Mouse (Mus musculus) hindbrain, embryonic 12.5 days (tissue): Measurements from ENCODE around the gene Nup85. TPM values are rescaled to one million over a fixed set of nuclear protein-coding genes. Genes with fewer than 3 reads are reported as not detected.
A peak's percentile ranks its signal among the peaks of the same experiment; 100 is the strongest.

ENCODE experiments used
- ATAC-seq: fragments of 200-750 bp; cut with Nextera tagmentation; 2 replicates; pipeline ENCODE4 v1.8.0; 2017; ENCODE audit warnings: moderate TSS enrichment; ENCODE audit not compliant: low FRiP score
- H3K27ac ChIP-seq: fragments of 300-500 bp; sonication (generic); 2 replicates; pipeline ENCODE4 v1.5.1; 2016; ENCODE audit warnings: mild to moderate bottlenecking
- H3K27me3 ChIP-seq: fragments of 300-500 bp; sonication (generic); 2 replicates; pipeline ENCODE4 v1.6.1; 2016; ENCODE audit warnings: mild to moderate bottlenecking
- H3K36me3 ChIP-seq: fragments of 300-500 bp; sonication (generic); 2 replicates; pipeline ENCODE4 v1.6.1; 2016; ENCODE audit warnings: mild to moderate bottlenecking
- H3K4me1 ChIP-seq: fragments of 300-500 bp; sonication (generic); 2 replicates; pipeline ENCODE4 v1.6.1; 2016
- H3K4me2 ChIP-seq: fragments of 300-500 bp; sonication (generic); replicated peaks from 2 replicates; pipeline ENCODE4 v1.6.1; 2016; ENCODE audit warnings: mild to moderate bottlenecking
- H3K4me3 ChIP-seq: fragments of 300-500 bp; sonication (generic); 2 replicates; pipeline ENCODE4 v1.5.1; 2016; ENCODE audit warnings: mild to moderate bottlenecking
- H3K9ac ChIP-seq: fragments of 300-500 bp; sonication (generic); 2 replicates; pipeline ENCODE4 v1.6.1; 2016; ENCODE audit warnings: mild to moderate bottlenecking, moderate library complexity
- H3K9me3 ChIP-seq: fragments of 300-500 bp; sonication (generic); replicated peaks from 2 replicates; pipeline ENCODE4 v1.6.1; 2016; ENCODE audit warnings: mild to moderate bottlenecking
- WGBS: fragments of 180-500 bp; shearing (Covaris S2); methylation state at CpG from one replicate; pipeline ENCODE4 v1.1.7; 2016; 5-methylcytosine and 5-hydroxymethylcytosine counted together
- polyA plus RNA-seq: library from polyadenylated mRNA; unstranded; fragments of >200 nt; fragmentation: Nextera tagmentation; extraction: Ambion mirVana; gene quantifications from 2 replicates; pipeline ENCODE4 v1.2.1, GENCODE M21; 2016

Gene Nup85
- polyA plus RNA-seq, 1 experiment from 2014 or later = 139 TPM

DNA sequence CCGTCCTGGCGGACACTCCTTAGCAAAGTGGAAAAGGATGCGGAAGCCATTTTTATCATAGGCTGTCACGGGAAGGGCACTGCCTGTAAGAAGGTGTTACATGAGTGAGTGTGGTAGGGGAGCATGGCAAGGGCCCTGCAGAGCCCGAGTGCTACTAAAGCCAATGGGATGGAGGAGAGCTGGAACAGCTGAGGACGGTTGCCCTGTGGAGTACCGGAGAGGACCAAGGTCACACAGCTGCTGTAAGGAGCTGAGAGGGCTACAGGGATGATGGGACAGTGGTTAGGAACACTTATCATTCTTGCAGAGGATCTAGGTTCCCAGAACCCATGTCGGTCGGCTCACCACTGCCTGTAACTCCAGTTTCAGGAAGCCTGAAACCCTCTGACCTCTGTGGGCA, 22.2 kb downstream of the Nup85 start:
- H3K27me3 ChIP-seq = no peaks in the 10 kb centered on the region
- H3K4me3 ChIP-seq = no peak overlapping the region
- H3K9ac ChIP-seq = no peak overlapping the region
- peaks cover 97% of the 10 kb centered on the region for H3K36me3 ChIP-seq
- no peaks in the 10 kb centered on the region for H3K9me3 ChIP-seq
- no peaks in the 10 kb centered on the region for H3K4me1 ChIP-seq
- no peak for ATAC-seq
- H3K27ac ChIP-seq = no peak overlapping the region
- 93% methylated on average over 9 of the region's 9 CpGs for WGBS
- no peak overlapping the region for H3K4me2 ChIP-seq

- no peaks in the 10 kb centered on the region for H3K4me1 ChIP-seq
- H3K36me3 ChIP-seq = peaks cover 96% of the 10 kb centered on the region
- H3K27me3 ChIP-seq = no peaks in the 10 kb centered on the region
- H3K27ac ChIP-seq = no peak overlapping the region
- H3K9me3 ChIP-seq = no peaks in the 10 kb centered on the region
- no peak overlapping the region for H3K4me3 ChIP-seq
- 86% methylated on average over 9 of the region's 9 CpGs for WGBS
- no peak overlapping the region for H3K9ac ChIP-seq
- no peak overlapping the region for H3K4me2 ChIP-seq
- ATAC-seq = no peak
Observed at GRCm38 (mm10) chr11:115587984-115588383, 23.8 kb downstream of the Nup85 start.

DNA sequence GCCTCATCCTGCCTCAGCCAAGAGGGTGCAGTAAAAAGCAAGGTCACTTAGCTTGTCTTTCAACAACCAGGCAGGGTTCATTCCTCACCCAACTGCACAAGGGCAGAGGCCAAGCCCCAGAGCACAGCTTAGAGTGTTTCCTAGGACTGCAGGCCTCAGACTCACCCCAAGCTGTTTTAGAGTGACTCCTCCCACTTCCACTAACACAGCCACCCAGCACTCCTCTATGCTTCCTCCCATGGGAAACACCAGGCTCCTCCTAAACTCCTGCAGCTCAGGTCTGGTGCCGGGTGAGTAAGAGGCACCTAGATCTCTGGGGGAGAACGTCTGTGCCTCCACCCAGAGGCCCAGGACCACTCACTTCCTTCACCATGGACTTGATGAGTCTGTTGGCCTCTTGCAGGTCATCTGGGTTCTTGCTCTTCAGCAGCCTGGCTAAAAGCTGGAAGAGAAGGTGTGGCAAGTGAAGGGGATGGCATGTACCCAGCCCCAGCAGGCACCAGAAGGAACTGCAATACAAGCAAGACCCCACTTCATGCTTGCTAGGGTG, 26.4 kb downstream of the Nup85 start:
- H3K9ac ChIP-seq = no peak overlapping the region
- H3K9me3 ChIP-seq = no peaks in the 10 kb centered on the region
- H3K4me2 ChIP-seq = no peak overlapping the region
- H3K36me3 ChIP-seq = peaks cover 91% of the 10 kb centered on the region
- WGBS = 85% methylated on average over 2 of the region's 2 CpGs
- H3K4me3 ChIP-seq = no peak overlapping the region
- H3K27ac ChIP-seq = no peak overlapping the region
- no peaks in the 10 kb centered on the region for H3K4me1 ChIP-seq
- no peaks in the 10 kb centered on the region for H3K27me3 ChIP-seq
- ATAC-seq = no peak

- H3K27ac ChIP-seq = no peak overlapping the region
- no peaks in the 10 kb centered on the region for H3K27me3 ChIP-seq
- 96% methylated on average over 3 of the region's 3 CpGs for WGBS
- no peaks in the 10 kb centered on the region for H3K4me1 ChIP-seq
- H3K9ac ChIP-seq = no peak overlapping the region
- H3K36me3 ChIP-seq = peaks cover 80% of the 10 kb centered on the region
- H3K9me3 ChIP-seq = no peaks in the 10 kb centered on the region
- H3K4me3 ChIP-seq = no peak overlapping the region
- no peak overlapping the region for H3K4me2 ChIP-seq
- ATAC-seq = no peak
Observed at GRCm38 (mm10) chr11:115595209-115595608, 31.0 kb downstream of the Nup85 start.

DNA sequence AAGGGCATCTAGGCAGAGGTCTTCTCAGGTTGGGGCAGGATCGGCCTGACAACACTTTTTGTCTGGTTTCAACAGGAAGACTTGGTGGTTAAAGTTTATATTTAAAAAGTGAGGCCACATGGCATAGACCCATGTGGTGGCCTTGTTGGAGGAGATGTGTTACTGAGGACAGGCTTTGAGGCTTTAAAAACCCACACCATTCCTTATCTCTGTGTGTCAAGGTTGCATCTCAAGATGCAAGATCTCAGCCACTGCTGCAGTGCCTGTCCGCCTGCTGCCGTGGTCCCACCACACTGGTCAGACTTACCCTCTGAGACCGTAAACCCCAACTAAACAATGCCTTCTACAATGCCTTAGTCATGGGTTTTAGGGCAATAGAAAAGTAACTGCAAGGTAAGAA, 34.1 kb downstream of the Nup85 start:
- Histone ChIP-seq H3K4me2 (no peak overlapping the region), H3K9ac (no peak overlapping the region), H3K9me3 (no peaks in the 10 kb centered on the region), H3K27ac (no peak overlapping the region), H3K4me3 (no peak overlapping the region), H3K36me3 (peaks cover 60% of the 10 kb centered on the region), H3K27me3 (no peaks in the 10 kb centered on the region), H3K4me1 (peaks cover 16% of the 10 kb centered on the region)
- whole genome bisulfite sequencing = 91% methylated on average over 4 of the region's 4 CpGs
- ATAC-seq = no peak

DNA sequence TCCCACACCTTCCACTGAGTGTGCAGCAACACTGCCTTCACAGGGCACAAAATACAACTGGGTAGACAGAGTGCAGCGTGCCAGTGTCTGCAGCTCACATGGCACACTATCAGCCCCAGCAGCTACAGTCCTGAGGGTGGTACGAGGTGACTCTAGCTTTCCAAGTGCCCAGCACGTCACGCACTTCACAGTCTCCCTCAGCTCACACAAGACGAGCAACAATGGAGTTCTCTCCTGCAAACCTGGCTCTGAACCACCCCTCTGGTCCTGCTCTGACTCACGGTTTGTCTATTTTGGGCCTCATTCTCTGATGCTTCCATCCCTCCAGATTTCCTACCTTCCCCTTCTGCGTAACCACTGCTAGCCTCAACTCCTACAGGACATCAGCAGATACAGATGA, 35.5 kb downstream of the Nup85 start:
- Histone ChIP-seq H3K4me3 (no peak overlapping the region), H3K4me1 (peaks cover 19% of the 10 kb centered on the region), H3K27ac (no peak overlapping the region), H3K9me3 (no peaks in the 10 kb centered on the region), H3K9ac (no peak overlapping the region), H3K27me3 (no peaks in the 10 kb centered on the region), H3K36me3 (peaks cover 46% of the 10 kb centered on the region), H3K4me2 (no peak overlapping the region)
- 97% methylated on average over 7 of the region's 7 CpGs for WGBS
- ATAC-seq = no peak

GRCm38 (mm10) chr11:115600743-115601142, 36.5 kb downstream of the Nup85 start:
- H3K4me2 ChIP-seq = no peak overlapping the region
- H3K27me3 ChIP-seq = no peaks in the 10 kb centered on the region
- 98% methylated on average over 15 of the region's 15 CpGs for WGBS
- no peaks in the 10 kb centered on the region for H3K9me3 ChIP-seq
- no peak overlapping the region for H3K27ac ChIP-seq
- H3K36me3 ChIP-seq = peaks cover 42% of the 10 kb centered on the region
- no peak overlapping the region for H3K4me3 ChIP-seq
- H3K9ac ChIP-seq = no peak overlapping the region
- ATAC-seq = no peak
- peaks cover 27% of the 10 kb centered on the region for H3K4me1 ChIP-seq

GRCm38 (mm10) chr11:115601174-115601573, 36.9 kb downstream of the Nup85 start:
- peaks cover 27% of the 10 kb centered on the region for H3K4me1 ChIP-seq
- H3K4me3 ChIP-seq = no peak overlapping the region
- H3K36me3 ChIP-seq = peaks cover 42% of the 10 kb centered on the region
- H3K9ac ChIP-seq = no peak overlapping the region
- no peak for ATAC-seq
- H3K27me3 ChIP-seq = no peaks in the 10 kb centered on the region
- no peak overlapping the region for H3K27ac ChIP-seq
- H3K4me2 ChIP-seq = no peak overlapping the region
- no peaks in the 10 kb centered on the region for H3K9me3 ChIP-seq
- WGBS = 97% methylated on average over 4 of the region's 4 CpGs

- Histone ChIP-seq H3K9me3 (no peaks in the 10 kb centered on the region), H3K9ac (peak overlapping the region; percentile 98), H3K4me2 (peak overlapping the region; percentile 96), H3K36me3 (peaks cover 45% of the 10 kb centered on the region), H3K27ac (peak overlapping the region; percentile 88), H3K4me3 (peak overlapping the region; percentile 99), H3K4me1 (peaks cover 27% of the 10 kb centered on the region), H3K27me3 (no peaks in the 10 kb centered on the region)
- WGBS = 6% methylated on average over 15 of the region's 15 CpGs
- ATAC-seq = no peak
Observed at GRCm38 (mm10) chr11:115603128-115603475, 38.9 kb downstream of the Nup85 start.

GRCm38 (mm10) chr11:115603476-115604303, 39.5 kb downstream of the Nup85 start, which contains the start of the genes Mrps7 and Gga3:
Mrps7 (plus strand) TSS chr11:115603925.
Gga3 (minus strand) TSS chr11:115604051.
- peak within 1 kb of the TSS; percentile 99 for H3K4me3 ChIP-seq
- H3K9ac ChIP-seq = peak within 1 kb of the TSS; percentile 98
- H3K4me2 ChIP-seq = peak within 1 kb of the TSS; percentile 96
- H3K9me3 ChIP-seq = no peaks in the 10 kb centered on the region
- ATAC-seq = peak; percentile 95
- H3K36me3 ChIP-seq = peaks cover 48% of the 10 kb centered on the region
- H3K27me3 ChIP-seq = no peaks in the 10 kb centered on the region
- H3K4me1 ChIP-seq = peaks cover 27% of the 10 kb centered on the region
- WGBS = under 1% methylated on average over 80 of the region's 93 CpGs
- peak within 1 kb of the TSS; percentile 88 for H3K27ac ChIP-seq

DNA sequence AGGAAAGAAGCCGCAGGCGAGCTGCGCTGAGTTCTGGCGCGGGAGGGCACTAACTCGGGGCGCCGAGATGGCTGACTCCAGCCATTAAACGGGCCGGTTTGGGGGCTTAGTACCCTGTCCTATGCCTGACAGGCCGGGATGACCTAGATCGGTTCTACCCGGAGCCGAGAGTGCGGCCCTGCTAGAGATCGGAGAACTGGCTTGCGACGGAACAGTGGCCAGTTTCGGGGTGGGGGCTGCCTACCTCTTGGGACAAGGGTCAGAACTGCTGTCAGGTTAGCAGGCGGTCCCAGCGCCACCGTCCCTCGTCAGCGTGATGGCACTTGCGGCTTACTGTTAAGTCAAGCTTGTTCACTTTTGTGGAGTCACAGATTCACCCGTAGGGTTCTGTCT, 40.1 kb downstream of the Nup85 start:
- Histone ChIP-seq H3K4me2 (peak overlapping the region; percentile 96), H3K36me3 (peaks cover 50% of the 10 kb centered on the region), H3K27ac (peak overlapping the region; percentile 88), H3K4me3 (peak overlapping the region; percentile 99), H3K27me3 (no peaks in the 10 kb centered on the region), H3K9ac (peak overlapping the region; percentile 98), H3K4me1 (peaks cover 27% of the 10 kb centered on the region), H3K9me3 (no peaks in the 10 kb centered on the region)
- ATAC-seq = peak; percentile 61
- WGBS = 1% methylated on average over 26 of the region's 26 CpGs

- Histone ChIP-seq H3K4me1 (peaks cover 29% of the 10 kb centered on the region), H3K4me3 (no peak overlapping the region), H3K27me3 (peaks cover 4% of the 10 kb centered on the region; the same call in 1 of the 2 replicates), H3K36me3 (peaks cover 44% of the 10 kb centered on the region), H3K27ac (no peak overlapping the region), H3K9ac (no peak overlapping the region), H3K4me2 (no peak overlapping the region), H3K9me3 (no peaks in the 10 kb centered on the region)
- no peak for ATAC-seq
- 94% methylated on average over 18 of the region's 18 CpGs for WGBS
Observed at GRCm38 (mm10) chr11:115606733-115607132, 42.5 kb downstream of the Nup85 start.
